Mouse (Mus musculus): Measurements from ENCODE around the gene Hprt.

Gene Hprt

DNA sequence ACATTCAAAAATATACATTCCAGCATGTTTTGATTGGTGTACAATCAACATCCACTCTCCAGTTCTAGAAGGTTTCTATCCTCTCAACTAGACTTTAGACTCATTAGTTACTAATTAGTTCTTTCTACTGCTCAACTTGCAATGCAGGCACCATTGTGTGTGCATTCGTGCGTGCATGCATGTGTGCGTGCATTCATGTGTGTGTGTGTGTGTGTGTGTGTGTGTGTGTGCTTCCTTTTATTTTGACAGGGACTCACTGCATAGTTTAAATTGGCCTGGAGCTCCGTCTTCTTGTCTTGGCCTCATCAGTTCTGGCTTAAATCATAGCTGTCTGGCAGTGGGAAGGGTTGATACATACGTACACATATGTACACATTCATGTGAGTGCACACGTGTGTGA, 53.1 kb downstream of the Hprt start:
- no peak for DNase-seq (ENCODE audit: low read depth)

DNA sequence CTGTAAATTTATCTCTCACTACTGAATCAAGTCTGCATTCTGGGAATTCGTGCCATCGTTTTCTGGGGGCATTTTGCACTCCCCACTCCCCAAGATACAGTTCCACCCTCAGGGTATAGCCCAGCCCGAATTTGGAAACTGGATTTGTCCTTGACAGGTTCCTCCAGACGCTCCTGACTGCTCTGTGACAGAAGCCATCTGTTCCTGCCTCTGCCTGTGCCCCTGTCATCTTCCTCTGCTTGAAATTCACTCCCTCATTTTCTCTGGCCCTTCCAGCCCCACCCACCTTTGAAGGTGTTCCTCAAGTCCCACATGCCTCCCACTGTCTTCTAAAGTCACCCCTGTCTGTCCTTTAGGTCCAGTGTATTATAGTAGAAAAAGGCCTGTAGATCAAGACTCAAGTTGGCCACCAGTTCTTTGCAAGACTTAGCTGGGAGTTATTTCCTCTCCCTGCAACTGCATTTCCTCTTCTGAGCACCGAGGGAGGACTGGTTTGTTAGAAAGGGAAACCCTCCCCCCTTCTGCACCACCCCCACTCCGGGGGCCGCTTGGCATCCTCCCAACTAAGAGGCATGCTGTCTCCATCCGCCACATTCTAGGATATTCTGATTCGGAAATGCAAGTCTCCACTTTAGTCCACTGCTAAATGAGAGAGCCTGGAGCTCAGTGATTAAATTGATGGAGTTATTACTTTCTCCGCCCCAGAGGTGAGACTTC, 57.4 kb downstream of the Hprt start:
- no peak for DNase-seq (ENCODE audit: low read depth)

DNA sequence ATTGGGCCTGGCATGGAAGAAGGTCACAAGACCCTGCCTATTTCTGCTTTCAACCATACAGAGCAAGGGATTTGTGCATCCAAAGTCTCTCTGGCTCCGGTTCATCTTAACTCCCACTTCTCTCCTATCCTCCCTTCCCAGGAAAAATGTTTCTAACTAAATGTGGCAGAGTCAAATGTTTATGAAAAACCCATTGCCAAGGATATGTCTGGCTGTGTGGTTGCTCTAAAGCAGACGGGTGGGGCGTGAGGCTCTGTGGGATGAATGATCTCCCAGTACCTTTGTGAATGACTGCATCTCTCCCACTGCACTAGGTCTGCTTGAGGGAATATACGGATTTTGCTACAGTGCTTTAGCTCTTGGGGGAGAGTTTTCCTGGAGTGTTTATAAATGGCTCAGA, 58.1 kb downstream of the Hprt start:
- DNase-seq (ENCODE audit: low read depth): no peak

DNA sequence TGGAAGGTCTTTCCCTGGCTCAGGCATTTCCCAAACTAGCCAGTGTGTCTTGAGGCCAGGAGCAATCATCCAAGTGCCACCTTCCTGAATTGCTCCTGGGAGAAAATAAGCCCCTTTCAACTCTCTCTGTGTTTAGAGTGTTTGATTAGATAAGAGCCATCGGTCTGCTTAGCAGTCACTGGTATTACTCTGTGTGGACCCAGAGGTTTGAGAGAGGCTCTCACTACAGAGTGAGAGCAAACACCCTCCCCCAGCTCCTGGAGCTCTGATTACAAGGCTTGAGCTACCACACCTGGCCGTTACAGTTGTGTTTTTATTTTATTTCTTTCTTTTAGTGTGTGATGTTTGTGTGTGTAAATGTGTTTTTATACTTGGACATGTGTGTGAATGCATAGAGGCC, 59.0 kb downstream of the Hprt start:
- DNase-seq (ENCODE audit: low read depth): no peak

DNA sequence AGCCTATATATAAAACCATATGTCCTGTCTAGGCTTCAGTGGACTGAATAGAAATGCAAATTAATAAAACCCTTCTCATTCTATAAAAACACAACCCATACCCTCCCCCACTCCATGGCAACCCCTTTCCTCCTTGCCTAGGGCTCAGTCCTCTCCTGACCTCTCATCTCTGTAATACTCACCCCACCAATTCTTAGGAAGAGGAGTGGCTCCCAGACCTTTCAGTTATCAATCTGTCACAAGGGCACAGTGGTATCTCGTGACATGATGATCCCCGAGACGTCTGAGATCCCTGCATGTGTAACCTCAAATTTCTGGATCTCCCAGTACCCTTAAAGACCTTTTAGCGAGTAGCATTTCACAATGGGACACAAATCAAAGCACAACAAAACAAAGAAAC, 61.3 kb downstream of the Hprt start:
- no peak for DNase-seq (ENCODE audit: low read depth)

DNA sequence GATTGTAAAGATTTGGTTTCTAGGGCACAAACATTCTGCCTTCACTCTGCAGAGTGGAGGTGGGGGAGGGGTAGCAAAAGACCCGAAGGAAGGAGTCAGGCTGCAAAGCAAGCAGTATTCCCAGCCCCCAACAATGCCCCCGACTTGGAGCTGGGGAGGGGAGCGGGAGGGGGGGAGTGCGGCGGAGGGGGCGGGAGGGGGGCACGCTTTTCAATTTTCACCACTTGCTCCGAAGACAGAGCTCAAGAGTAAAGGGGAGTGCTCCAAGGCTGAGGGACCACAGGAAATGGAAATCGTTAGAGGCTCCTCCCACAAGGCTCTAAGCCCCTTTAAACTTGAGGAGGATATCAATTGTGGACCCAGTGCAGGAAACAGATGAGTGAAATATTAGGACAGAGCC, 62.4 kb downstream of the Hprt start:
- no peak for DNase-seq (ENCODE audit: low read depth)

DNA sequence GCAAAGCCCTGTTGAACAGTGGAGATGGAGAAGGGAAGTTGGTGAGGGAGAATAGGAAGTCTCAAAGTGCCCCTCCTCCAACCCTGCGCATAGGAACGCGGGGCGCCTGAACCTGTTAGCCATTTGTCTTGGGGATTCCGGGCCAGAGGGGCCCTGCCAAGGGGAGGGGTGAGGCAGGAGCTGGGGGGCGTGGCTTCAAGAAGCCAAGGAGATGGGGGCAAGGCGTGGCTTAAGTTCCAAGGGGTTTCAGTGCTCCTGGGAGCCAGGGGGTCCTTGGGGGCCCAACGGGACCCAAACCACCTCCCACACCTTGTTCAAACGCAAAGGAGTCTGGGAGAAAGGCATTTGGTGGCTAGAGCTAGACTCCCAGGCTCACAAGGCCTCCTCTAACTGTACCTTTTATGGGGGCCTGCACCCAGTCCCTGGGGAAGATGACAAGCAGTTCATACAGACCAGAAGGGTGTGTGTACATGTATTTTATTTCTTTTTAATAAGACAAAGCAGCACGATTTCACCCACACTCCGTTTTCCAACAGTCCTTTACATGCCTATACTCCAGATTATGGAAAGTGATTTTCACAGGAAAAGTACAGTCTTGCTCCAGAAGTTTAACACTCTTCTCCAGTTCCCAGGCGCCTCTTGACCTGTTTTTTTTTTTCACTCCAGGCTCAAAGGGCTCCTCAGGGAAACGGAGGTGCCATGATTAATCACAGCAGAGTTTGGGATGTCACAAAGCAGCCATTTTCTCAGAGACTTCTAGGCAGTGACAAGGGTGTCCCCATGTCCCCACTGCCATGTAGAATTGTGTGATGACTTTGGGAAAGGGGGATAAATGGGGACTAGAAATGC, 64.9 kb downstream of the Hprt start:
- no peak for DNase-seq (ENCODE audit: low read depth)

DNA sequence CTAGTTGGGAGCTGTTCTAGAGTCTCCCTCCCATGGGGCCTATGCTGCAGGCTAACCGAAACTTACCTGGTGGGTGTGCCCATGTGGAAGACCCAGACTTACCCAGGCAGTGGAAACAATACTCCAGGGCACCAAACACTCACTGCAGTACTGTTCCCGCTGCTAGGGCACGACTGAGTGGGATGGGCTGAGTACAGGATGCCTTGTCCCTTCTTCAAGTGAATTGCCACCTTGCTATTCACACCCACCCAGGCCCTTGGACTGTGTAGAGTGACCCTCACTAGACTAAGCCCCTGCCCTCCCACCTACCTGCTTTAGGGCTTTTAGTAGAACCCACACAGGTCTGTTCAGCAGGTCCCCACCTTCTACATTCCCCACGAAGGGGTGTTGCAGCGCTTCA, 65.9 kb downstream of the Hprt start:
- DNase-seq (ENCODE audit: low read depth): no peak

DNA sequence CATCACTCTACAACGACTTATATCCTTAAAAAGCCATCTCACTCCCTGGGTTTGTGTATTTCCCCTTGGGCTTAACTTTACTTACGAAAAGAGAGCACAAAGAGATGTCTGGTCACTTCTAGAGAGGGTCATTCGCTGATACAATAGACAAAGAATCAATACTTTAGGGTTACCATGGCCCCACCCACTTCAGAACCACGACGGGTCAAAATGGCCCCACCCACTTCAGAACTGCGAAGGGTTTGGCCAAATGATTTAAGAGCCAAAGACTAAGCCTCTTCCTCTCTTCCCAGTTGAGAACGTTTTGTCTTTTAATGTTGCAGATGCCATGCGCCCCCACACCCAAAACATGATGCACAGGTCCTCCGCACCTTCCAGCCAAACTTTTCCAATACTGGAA, 67.8 kb downstream of the Hprt start:
- DNase-seq (ENCODE audit: low read depth): no peak

DNA sequence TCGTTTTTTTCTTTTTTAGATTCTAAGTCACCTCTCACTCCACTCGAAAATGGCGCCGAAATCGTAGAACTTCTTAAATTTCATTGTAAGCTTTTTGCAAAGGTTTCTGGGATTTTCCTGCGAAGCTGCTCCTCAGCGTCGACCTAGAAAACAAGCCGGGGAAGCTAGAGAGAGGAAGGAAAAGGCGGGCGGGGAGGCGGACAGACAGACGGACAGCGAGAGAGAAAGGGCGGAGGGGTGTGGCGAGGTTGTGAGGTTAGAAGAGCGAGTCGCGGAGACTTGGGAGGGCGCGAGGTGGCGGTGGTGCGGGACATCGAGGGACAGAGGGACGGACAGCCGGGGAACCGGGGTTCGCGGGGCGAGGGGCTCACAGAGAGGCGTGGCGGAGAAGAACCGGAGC, 68.7 kb downstream of the Hprt start:
- no peak for DNase-seq (ENCODE audit: low read depth)

DNA sequence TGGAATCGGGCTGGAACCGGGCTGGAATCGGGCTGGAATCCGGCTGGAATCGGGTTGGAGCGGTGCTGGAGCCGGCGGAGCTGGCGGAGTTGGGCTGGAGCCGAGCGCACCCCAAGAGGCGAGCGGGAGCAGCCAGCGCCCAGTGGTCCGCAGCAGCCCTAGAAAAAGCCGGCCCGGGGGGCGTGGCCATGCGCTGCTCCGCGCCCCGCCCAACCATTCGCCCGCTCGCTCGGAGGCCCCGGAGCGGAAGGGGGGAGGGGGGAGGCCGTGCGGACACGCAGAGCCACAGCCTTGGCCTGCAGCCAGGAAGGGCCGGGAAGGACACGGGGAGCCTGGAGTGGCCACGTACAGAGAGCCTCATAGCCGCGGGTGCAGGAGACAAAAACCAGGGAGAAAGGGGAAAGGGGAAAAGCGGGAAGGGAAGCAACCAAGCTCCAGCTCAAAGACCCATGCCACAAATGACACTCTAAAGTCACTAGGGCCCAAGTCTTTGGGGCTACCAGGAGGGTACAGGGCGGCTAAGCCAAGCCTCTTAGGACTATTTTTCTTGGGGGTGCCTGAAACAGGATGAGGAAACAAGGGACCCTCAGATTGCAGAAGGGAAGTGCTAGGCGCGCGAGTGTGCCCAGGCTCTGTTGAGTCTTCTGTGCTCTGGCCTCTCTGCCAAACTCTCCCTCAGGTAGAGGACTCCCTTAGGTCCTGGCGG, 69.3 kb downstream of the Hprt start:
- DNase-seq (ENCODE audit: low read depth): no peak

DNA sequence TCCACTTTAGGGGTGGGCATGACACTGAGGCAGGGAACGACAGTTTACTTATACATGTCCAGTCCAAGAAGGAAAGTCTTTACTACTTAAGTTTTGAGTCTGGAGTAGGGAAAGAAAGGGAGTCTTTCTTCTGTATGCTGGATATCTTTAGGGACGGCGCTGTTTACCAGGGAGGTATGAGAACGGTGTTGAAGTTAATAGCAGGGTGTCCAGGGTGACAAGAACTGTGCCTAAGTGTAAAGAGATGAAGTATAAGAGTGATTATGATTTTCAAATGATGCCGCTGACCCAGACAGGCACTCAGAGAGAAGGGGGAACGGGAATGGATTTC, 69.8 kb downstream of the Hprt start:
- no peak for DNase-seq (ENCODE audit: low read depth)

DNA sequence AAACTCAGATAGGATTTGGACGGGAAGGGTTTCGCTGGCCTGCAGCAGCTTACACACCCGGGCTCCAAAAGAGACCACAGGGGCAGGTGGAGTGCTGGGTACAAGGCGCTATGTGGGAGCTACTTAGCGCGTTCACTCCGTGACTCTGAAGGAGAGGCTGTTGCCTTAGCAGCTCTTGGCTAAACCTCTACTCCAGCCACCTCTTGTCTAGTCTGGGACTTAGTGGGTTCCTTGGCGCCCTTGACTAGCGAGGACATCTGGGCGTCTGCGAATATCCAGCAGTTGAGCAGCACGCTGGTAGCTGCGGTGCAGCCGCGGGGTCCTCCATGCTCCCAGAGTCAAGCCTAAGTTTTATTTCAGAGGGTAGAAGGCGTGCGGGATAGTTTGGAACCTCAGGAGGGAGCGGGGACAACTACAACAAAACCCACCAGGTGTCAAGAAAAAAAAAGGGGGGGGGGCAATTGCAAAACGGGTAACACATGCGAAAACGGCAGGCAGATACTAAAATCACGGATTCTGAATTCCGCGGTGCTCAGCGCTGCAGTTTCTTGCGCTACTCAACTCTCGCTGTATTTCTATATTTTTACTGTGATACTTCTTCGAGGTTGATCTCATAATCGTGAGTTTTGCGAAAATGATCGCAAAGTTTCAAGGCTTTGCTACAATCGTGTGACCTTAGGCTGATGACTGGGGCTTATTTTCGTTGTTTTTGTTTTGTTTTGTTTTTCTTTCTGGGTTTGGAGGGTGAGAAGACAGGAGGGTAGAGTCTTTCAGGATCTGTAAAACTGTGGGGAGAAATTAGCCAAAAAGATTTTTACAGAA, 70.7 kb downstream of the Hprt start:
- DNase-seq (ENCODE audit: low read depth): no peak

DNA sequence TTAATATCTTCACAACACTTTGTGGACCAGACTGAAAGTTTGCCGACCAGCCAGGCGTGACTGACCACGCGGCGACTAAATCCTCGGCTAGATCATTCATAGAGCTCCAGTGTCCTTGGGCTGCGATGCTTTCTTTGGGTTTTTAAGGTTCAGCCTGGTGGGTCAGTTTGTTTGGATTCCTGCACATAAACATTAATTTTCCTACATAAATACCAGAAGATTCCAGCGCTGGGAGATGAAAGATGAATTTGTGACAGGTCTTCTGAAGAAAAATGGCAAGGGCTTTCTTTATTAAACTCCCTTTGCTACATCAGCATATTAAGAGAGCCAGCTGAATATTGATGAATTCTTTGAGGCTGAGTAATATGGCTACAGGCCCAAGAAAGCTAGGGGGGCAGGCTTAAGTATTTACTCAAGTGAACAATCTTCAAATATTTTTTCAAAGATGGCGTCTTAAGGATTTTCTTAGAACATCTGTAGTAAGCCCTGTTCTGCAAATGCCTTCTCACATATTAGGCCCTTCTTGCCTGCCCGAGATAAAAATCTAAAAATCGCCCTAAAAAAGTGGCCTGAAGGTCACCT, 71.6 kb downstream of the Hprt start:
- no peak for DNase-seq (ENCODE audit: low read depth)

DNA sequence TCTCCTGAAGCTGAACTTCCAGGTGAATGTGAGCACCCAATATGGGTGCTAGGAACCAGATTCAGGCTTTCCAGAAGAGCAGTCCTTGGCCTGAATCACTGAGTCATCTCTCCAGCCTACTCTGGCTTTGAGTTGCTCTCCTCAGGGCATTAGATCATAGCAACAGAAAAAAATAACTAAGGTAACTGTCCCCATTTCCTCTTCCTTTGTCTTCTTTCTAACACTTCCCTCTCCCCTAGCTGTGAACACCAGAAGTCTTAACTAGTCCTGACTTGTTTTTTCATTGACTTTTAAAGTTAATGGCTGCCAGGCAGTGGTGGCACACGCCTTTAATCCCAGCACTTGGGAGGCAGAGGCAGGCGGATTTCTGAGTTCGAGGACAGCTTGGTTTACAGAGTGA, 76.5 kb downstream of the Hprt start:
- DNase-seq (ENCODE audit: low read depth): no peak

Measured in c-Kit-positive CD71-positive TER-119-negative erythroid progenitor cells, embryonic 14.5 days (primary cell).